Mouse (Mus musculus) forebrain, embryonic 12.5 days (tissue): ENCODE results near the gene Btbd9. TPM values are rescaled to one million over a fixed set of nuclear protein-coding genes. Genes with fewer than 3 reads are reported as not detected.
A peak's percentile ranks its signal among the peaks of the same experiment; 100 is the strongest.

Source experiments
- ATAC-seq: fragments of 200-750 bp; cut with Nextera tagmentation; 2 replicates; pipeline ENCODE4 v1.8.0; 2017; ENCODE audit warnings: moderate TSS enrichment; ENCODE audit not compliant: low FRiP score
- H3K27ac ChIP-seq: fragments of 300-500 bp; sonication (generic); 2 replicates; pipeline ENCODE4 v1.5.1; 2016; ENCODE audit warnings: mild to moderate bottlenecking
- H3K27me3 ChIP-seq: fragments of 300-500 bp; sonication (generic); 2 replicates; pipeline ENCODE4 v1.6.1; 2016; ENCODE audit warnings: mild to moderate bottlenecking
- H3K36me3 ChIP-seq: fragments of 300-500 bp; sonication (generic); replicated peaks from 2 replicates; pipeline ENCODE4 v1.6.1; 2016; ENCODE audit warnings: mild to moderate bottlenecking
- H3K4me1 ChIP-seq: fragments of 300-500 bp; sonication (generic); 2 replicates; pipeline ENCODE4 v1.6.1; 2016
- H3K4me2 ChIP-seq: fragments of 300-500 bp; sonication (generic); 2 replicates; pipeline ENCODE4 v1.6.1; 2016; ENCODE audit warnings: mild to moderate bottlenecking, moderate library complexity
- H3K4me3 ChIP-seq: fragments of 300-500 bp; sonication (generic); replicated peaks from 2 replicates; pipeline ENCODE4 v1.5.1; 2016; ENCODE audit warnings: mild to moderate bottlenecking
- H3K9ac ChIP-seq: fragments of 300-500 bp; sonication (generic); 2 replicates; pipeline ENCODE4 v1.6.1; 2016; ENCODE audit warnings: mild to moderate bottlenecking
- H3K9me3 ChIP-seq: fragments of 300-500 bp; sonication (generic); 2 replicates; pipeline ENCODE4 v1.6.1; 2016
- WGBS: fragments of 180-500 bp; shearing (Covaris S2); methylation state at CpG from one replicate; pipeline ENCODE4 v1.1.7; 2016; 5-methylcytosine and 5-hydroxymethylcytosine counted together
- polyA plus RNA-seq: library from polyadenylated mRNA; unstranded; fragments of >200 nt; fragmentation: Nextera tagmentation; extraction: Ambion mirVana; gene quantifications from 2 replicates; pipeline ENCODE4 v1.2.1, GENCODE M21; 2016

Gene Btbd9
- polyA plus RNA-seq, 1 experiment from 2014 or later = 85.9 TPM

DNA sequence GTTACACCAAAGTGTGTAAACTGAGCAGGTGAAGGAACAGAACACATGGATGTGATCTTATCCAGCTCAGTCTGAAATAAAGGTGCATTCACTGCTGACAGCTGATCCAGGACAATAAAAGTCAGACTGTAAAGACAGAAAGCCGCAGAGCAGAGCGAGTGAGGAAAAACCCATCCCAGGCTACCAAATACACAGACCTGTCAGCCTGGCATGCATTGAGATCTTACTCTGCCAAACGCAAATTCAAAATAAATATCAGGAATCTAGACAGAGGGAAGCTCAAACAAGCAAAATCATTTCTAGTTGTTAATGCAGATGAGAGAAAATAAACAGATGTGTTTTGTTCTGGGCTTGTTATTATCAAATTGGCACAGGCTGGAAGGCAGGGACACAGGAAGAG is 187.9 kb downstream of the Btbd9 start:
- no peaks in the 10 kb centered on the region for H3K36me3 ChIP-seq
- no peak overlapping the region for H3K9ac ChIP-seq
- H3K4me2 ChIP-seq = no peak overlapping the region
- no peaks in the 10 kb centered on the region for H3K27me3 ChIP-seq
- peaks cover 9% of the 10 kb centered on the region; the same call in 1 of the 2 replicates for H3K4me1 ChIP-seq
- no peak for ATAC-seq
- no peak overlapping the region for H3K27ac ChIP-seq
- H3K4me3 ChIP-seq = no peak overlapping the region
- WGBS = 85% methylated on average over 3 of the region's 3 CpGs
- H3K9me3 ChIP-seq = no peaks in the 10 kb centered on the region

- H3K27me3 ChIP-seq = 0 out of 2 replicates have a peak, but pooled peaks cover 6% of the 10 kb centered on the region
- no peak overlapping the region for H3K4me2 ChIP-seq
- no peak overlapping the region for H3K27ac ChIP-seq
- ATAC-seq = no peak
- no peak overlapping the region for H3K9ac ChIP-seq
- 93% methylated on average over 9 of the region's 9 CpGs for WGBS
- H3K36me3 ChIP-seq = no peaks in the 10 kb centered on the region
- peaks cover 4% of the 10 kb centered on the region; the same call in 1 of the 2 replicates for H3K4me1 ChIP-seq
- no peaks in the 10 kb centered on the region for H3K9me3 ChIP-seq
- H3K4me3 ChIP-seq = no peak overlapping the region
Observed at GRCm38 (mm10) chr17:30386241-30386640, 190.0 kb downstream of the Btbd9 start.

DNA sequence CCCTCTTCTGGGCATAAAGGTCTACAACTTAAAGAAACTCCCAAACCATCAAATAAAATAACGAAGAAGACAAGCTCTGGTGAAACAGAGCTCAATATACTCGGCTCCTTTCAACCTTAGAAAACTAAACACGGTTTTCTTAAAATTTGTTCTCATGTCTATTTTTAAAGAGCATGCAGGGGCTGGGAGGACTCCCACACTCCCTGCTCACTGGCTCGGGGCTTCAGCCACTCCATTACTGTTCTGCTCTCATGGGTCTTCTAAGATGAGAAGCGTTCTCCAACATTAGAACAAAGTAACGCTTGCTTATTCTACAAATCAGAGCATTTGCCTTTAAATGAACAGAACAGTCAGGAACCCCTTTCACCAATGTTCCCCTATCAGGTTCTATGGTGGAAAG is 192.6 kb downstream of the Btbd9 start:
- Histone ChIP-seq H3K9ac (no peak overlapping the region), H3K4me3 (no peak overlapping the region), H3K27me3 (0 out of 2 replicates have a peak, but pooled peaks cover 6% of the 10 kb centered on the region), H3K27ac (no peak overlapping the region), H3K9me3 (no peaks in the 10 kb centered on the region), H3K4me2 (no peak overlapping the region), H3K36me3 (no peaks in the 10 kb centered on the region), H3K4me1 (peaks cover 15% of the 10 kb centered on the region)
- no peak for ATAC-seq
- 91% methylated on average over 6 of the region's 6 CpGs for WGBS

GRCm38 (mm10) chr17:30378221-30379010 is 197.9 kb downstream of the Btbd9 start:
- peaks cover 35% of the 10 kb centered on the region for H3K4me1 ChIP-seq
- H3K36me3 ChIP-seq = no peaks in the 10 kb centered on the region
- WGBS = 6% methylated on average over 5 of the region's 5 CpGs
- H3K4me2 ChIP-seq = peak overlapping the region; percentile 11; the same call in 1 of the 2 replicates
- peak; percentile 57; the same call in 1 of the 2 replicates for ATAC-seq
- H3K9ac ChIP-seq = no peak overlapping the region
- peak overlapping the region; percentile 76 for H3K27ac ChIP-seq
- no peaks in the 10 kb centered on the region for H3K9me3 ChIP-seq
- no peak overlapping the region for H3K4me3 ChIP-seq
- H3K27me3 ChIP-seq = 0 out of 2 replicates have a peak, but pooled peaks cover 13% of the 10 kb centered on the region

- 4% methylated on average over 1 of the region's 1 CpGs for WGBS
- no peaks in the 10 kb centered on the region for H3K9me3 ChIP-seq
- H3K4me1 ChIP-seq = peaks cover 36% of the 10 kb centered on the region
- peak; percentile 33; the same call in 1 of the 2 replicates for ATAC-seq
- no peak overlapping the region for H3K4me3 ChIP-seq
- H3K27ac ChIP-seq = peak overlapping the region; percentile 76
- peak overlapping the region; percentile 11; the same call in 1 of the 2 replicates for H3K4me2 ChIP-seq
- no peak overlapping the region for H3K9ac ChIP-seq
- 0 out of 2 replicates have a peak, but pooled peaks cover 13% of the 10 kb centered on the region for H3K27me3 ChIP-seq
- H3K36me3 ChIP-seq = no peaks in the 10 kb centered on the region
Observed at GRCm38 (mm10) chr17:30377754-30378153, 198.5 kb downstream of the Btbd9 start.

DNA sequence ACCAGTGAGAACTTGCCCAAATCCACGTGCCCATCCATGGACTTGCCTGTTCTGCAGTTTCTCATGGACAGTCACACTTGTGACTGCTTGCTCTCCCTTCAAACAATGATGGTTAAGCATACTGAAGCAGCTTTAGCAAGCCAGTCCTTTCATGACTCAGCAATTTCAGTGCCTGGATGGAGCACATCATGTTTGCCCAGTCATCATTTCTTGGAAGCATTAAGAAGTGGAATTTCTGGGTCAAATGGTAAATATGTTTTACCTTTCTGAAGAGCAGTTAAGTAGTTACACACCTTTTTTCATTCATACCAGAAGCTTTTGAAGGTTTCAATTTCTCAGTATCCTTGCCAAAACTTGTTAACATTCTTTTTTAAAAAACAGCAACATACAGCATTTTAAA is 201.2 kb downstream of the Btbd9 start:
- Histone ChIP-seq H3K36me3 (no peaks in the 10 kb centered on the region), H3K9me3 (no peaks in the 10 kb centered on the region), H3K9ac (no peak overlapping the region), H3K27ac (no peak overlapping the region), H3K4me2 (no peak overlapping the region), H3K4me1 (peaks cover 37% of the 10 kb centered on the region), H3K4me3 (no peak overlapping the region), H3K27me3 (0 out of 2 replicates have a peak, but pooled peaks cover 7% of the 10 kb centered on the region)
- ATAC-seq = no peak
- 87% methylated on average over 1 of the region's 1 CpGs for WGBS

DNA sequence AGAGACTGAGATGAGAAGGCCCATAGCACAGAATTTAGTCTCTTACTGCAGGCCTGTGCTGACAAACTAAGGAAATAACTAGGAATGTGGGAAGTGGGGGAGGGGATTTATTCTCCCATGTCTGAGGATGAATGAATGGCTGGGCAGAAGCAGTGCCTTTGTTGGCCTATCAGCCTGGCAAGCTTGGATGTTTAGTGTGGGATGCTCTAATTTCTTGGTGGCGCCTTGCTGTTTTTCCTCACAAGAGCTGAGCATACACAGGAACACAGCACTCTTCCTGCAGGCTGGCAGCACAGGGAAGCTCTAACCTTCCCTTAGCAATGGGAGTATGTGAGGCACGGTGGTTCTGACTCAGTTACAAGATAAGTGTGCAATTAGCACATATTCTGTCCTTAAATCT is 207.7 kb downstream of the Btbd9 start:
- Histone ChIP-seq H3K36me3 (no peaks in the 10 kb centered on the region), H3K4me3 (no peak overlapping the region), H3K27ac (peak overlapping the region; percentile 53), H3K9ac (no peak overlapping the region), H3K4me2 (no peak overlapping the region), H3K4me1 (peaks cover 42% of the 10 kb centered on the region), H3K9me3 (no peaks in the 10 kb centered on the region), H3K27me3 (no peaks in the 10 kb centered on the region)
- WGBS = 21% methylated on average over 2 of the region's 2 CpGs
- ATAC-seq = no peak

- no peaks in the 10 kb centered on the region for H3K36me3 ChIP-seq
- H3K4me2 ChIP-seq = no peak overlapping the region
- ATAC-seq = no peak
- 96% methylated on average over 1 of the region's 1 CpGs for WGBS
- H3K4me1 ChIP-seq = peaks cover 41% of the 10 kb centered on the region
- H3K4me3 ChIP-seq = no peak overlapping the region
- H3K9me3 ChIP-seq = no peaks in the 10 kb centered on the region
- no peak overlapping the region for H3K27ac ChIP-seq
- no peaks in the 10 kb centered on the region for H3K27me3 ChIP-seq
- no peak overlapping the region for H3K9ac ChIP-seq
Observed at GRCm38 (mm10) chr17:30364701-30365100, 211.6 kb downstream of the Btbd9 start.

GRCm38 (mm10) chr17:30363365-30363764 is 212.9 kb downstream of the Btbd9 start:
- 81% methylated on average over 5 of the region's 5 CpGs for WGBS
- H3K4me2 ChIP-seq = no peak overlapping the region
- no peaks in the 10 kb centered on the region for H3K9me3 ChIP-seq
- H3K4me1 ChIP-seq = peaks cover 34% of the 10 kb centered on the region
- ATAC-seq = no peak
- H3K27me3 ChIP-seq = no peaks in the 10 kb centered on the region
- H3K9ac ChIP-seq = no peak overlapping the region
- no peak overlapping the region for H3K4me3 ChIP-seq
- no peak overlapping the region for H3K27ac ChIP-seq
- no peaks in the 10 kb centered on the region for H3K36me3 ChIP-seq

DNA sequence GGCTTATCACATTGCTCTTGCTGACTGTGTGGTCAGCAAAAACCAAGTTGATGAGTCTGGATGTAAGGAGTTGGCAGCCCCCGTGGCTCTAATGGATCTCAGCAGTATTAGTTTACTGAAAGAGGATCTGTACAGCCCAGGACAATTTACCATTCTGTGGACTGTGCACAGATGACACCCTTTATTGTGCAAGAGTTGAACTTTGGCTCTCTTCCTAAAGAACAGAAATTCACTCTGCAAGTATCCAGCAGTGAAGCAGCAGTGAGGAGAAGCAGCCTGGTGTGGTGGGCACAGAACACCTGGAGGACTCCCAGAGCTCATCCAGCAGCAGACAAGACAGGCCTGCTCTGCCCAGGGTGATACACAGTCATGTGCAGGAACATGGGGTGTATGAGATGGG is 215.6 kb downstream of the Btbd9 start:
- Histone ChIP-seq H3K9me3 (no peaks in the 10 kb centered on the region), H3K9ac (no peak overlapping the region), H3K36me3 (no peaks in the 10 kb centered on the region), H3K4me1 (peaks cover 26% of the 10 kb centered on the region), H3K4me2 (no peak overlapping the region), H3K27me3 (no peaks in the 10 kb centered on the region), H3K4me3 (no peak overlapping the region), H3K27ac (no peak overlapping the region)
- 64% methylated on average over 1 of the region's 1 CpGs for WGBS
- no peak for ATAC-seq

DNA sequence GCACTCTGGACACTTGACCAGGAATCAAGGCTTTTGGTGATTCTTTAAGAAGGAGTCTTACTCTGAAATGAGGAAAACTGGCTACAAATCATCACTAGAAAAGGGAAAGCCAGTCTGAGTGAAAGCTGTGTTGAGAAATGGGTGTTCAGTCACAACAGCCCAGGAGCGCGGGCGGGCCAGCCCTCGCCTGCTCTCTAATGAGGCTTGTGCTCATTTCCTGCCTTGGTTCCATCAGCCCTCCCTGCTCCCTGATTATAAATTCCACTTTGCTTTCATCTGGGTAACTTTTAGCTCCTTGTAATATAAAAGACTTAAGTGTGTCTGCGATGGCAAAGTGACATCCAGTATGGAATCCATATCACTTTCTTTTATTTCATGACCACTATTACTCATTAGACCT is 216.9 kb downstream of the Btbd9 start:
- Histone ChIP-seq H3K4me2 (no peak overlapping the region), H3K36me3 (no peaks in the 10 kb centered on the region), H3K9ac (no peak overlapping the region), H3K27ac (no peak overlapping the region), H3K4me3 (no peak overlapping the region), H3K9me3 (no peaks in the 10 kb centered on the region), H3K27me3 (no peaks in the 10 kb centered on the region), H3K4me1 (peaks cover 18% of the 10 kb centered on the region)
- no peak for ATAC-seq
- 65% methylated on average over 5 of the region's 5 CpGs for WGBS

DNA sequence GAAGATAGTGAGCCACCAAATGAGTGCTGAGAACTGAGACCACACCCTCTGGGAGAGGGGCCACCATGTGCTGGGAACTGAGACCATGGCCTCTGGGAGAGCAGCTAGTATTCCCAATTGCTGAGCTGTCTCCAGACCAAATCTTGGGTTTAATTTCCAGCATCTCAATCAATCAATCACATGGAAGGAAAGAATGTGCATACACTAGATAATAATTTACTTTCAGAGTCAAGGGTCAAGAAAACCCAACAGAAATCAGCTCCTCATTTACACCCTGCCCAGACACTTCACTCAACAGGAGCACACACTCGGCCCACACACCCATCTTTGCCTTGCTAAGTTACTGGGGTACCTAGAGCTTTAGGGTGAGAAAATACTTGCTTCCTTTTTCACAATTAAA is 220.9 kb downstream of the Btbd9 start:
- H3K9ac ChIP-seq = no peak overlapping the region
- no peaks in the 10 kb centered on the region for H3K36me3 ChIP-seq
- H3K4me3 ChIP-seq = no peak overlapping the region
- no peak overlapping the region for H3K27ac ChIP-seq
- H3K4me1 ChIP-seq = peaks cover 8% of the 10 kb centered on the region
- no peaks in the 10 kb centered on the region for H3K27me3 ChIP-seq
- no peak for ATAC-seq
- H3K4me2 ChIP-seq = no peak overlapping the region
- WGBS = 95% methylated on average over 1 of the region's 1 CpGs
- H3K9me3 ChIP-seq = no peaks in the 10 kb centered on the region

GRCm38 (mm10) chr17:30354381-30354780 is 221.9 kb downstream of the Btbd9 start:
- Histone ChIP-seq H3K9me3 (no peaks in the 10 kb centered on the region), H3K4me3 (no peak overlapping the region), H3K9ac (no peak overlapping the region), H3K27ac (no peak overlapping the region), H3K4me2 (no peak overlapping the region), H3K27me3 (no peaks in the 10 kb centered on the region), H3K36me3 (no peaks in the 10 kb centered on the region), H3K4me1 (peaks cover 4% of the 10 kb centered on the region)
- no peak for ATAC-seq
- 89% methylated on average over 5 of the region's 5 CpGs for WGBS
